Mouse (Mus musculus): ENCODE results near the gene Kcng1.

GRCm38 (mm10) chr2:168285143-168285542 is 3.6 kb upstream of the Kcng1 start:
- no peak for TF ChIP-seq CTCF (IDR thresholded peaks at IDR 0.05; ENCODE audit: borderline replicate concordance, extremely low read depth, insufficient read depth, insufficient read length)
- no peak for TF ChIP-seq POLR2A (IDR thresholded peaks at IDR 0.05; ENCODE audit: borderline replicate concordance, extremely low read depth, insufficient read depth, insufficient read length, poor library complexity, severe bottlenecking)

Measured in brain, embryonic 14.5 days (tissue).